Mouse (Mus musculus): ENCODE data around the gene Gm37240. TPM values are rescaled to one million over a fixed set of nuclear protein-coding genes. Genes with fewer than 3 reads are reported as not detected.

The Gm37240 gene
- polyA plus RNA-seq, 1 experiment from 2014 or later, result 18.1 TPM

GRCm38 (mm10) chr3:85757435-85757834, 129.9 kb downstream of the Gm37240 start:
- Histone ChIP-seq H3K27me3 (ENCODE audit: control insufficient read depth, insufficient read depth, low read length) (no peaks in the 10 kb centered on the region), H3K9ac (ENCODE audit: low read length) (no peak overlapping the region), H3K4me1 (replicated peaks; ENCODE audit: control insufficient read depth, insufficient read depth) (no peaks in the 10 kb centered on the region), H3K27ac (replicated peaks) (no peak overlapping the region), H3K9me3 (ENCODE audit: control insufficient read depth, low read length) (no peaks in the 10 kb centered on the region), H3K4me2 (replicated peaks; ENCODE audit: low read depth) (no peak overlapping the region), H3K4me3 (ENCODE audit: low read depth, low read length) (no peak overlapping the region), H3K36me3 (ENCODE audit: control insufficient read depth, insufficient read depth, low read length) (no peaks in the 10 kb centered on the region)
- DNase-seq (ENCODE audit: low spot score) (no peak), ATAC-seq (ENCODE audit: low FRiP score, low TSS enrichment) (no peak)
- WGBS, result 82% methylated on average over 4 of the region's 4 CpGs
- TF ChIP-seq EP300 (optimal IDR thresholded peaks at IDR 0.05), result no peak
- TF ChIP-seq CTCF (IDR thresholded peaks at IDR 0.05; ENCODE audit: low read depth), result no peak

DNA sequence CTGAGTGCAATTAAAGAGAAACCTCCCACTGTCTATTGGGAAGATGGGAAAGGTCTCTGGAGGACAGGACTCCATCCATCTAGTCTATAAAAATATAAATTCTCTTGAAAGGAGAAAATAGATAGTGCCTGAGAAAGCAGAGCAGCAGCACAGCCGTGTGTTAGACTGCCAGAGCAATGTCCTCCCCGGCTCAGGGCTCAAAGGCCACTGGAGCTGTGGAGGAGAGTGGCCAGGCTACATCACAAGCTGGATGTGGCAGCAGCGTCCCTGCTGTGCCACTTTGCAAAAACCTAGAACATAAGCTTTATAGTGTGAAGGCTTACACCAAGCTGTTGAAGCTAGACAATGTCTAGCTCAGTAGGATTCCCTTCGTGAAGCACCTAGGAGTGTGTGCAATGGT, 138.0 kb downstream of the Gm37240 start:
- ATAC-seq (ENCODE audit: low FRiP score, low TSS enrichment) (no peak), DNase-seq (ENCODE audit: low spot score) (no peak)
- TF ChIP-seq EP300 (optimal IDR thresholded peaks at IDR 0.05), result no peak
- TF ChIP-seq CTCF (IDR thresholded peaks at IDR 0.05; ENCODE audit: low read depth), result no peak
- WGBS, result 61% methylated on average over 4 of the region's 4 CpGs
- no peak overlapping the region for H3K4me2 ChIP-seq (replicated peaks; ENCODE audit: low read depth)
- H3K36me3 ChIP-seq (ENCODE audit: control insufficient read depth, insufficient read depth, low read length), result no peaks in the 10 kb centered on the region
- no peak overlapping the region for H3K4me3 ChIP-seq (ENCODE audit: low read depth, low read length)
- H3K9ac ChIP-seq (ENCODE audit: low read length), result no peak overlapping the region
- H3K27me3 ChIP-seq (ENCODE audit: control insufficient read depth, insufficient read depth, low read length), result no peaks in the 10 kb centered on the region
- H3K4me1 ChIP-seq (replicated peaks; ENCODE audit: control insufficient read depth, insufficient read depth), result no peaks in the 10 kb centered on the region
- no peaks in the 10 kb centered on the region for H3K9me3 ChIP-seq (ENCODE audit: control insufficient read depth, low read length)
- H3K27ac ChIP-seq (replicated peaks), result no peak overlapping the region

DNA sequence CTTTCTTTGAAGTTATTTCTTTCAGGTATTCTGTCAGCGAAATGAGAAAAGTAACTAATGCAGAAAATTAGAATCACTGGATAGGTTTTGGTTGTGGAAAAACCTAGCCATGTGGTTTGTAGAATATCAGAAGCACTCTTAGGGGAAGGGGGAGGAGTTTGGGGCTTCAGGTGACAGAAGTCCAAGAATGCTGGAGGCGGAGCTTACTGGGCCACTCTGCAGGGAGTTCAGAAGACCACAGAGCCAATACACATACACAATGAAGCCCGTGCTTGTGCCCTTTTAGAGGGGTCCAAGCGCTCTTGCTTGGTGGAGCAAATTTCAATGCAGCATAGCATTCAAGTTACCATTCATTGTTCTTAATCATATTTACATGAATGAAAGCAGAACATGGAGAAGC, 138.5 kb downstream of the Gm37240 start:
- no peak overlapping the region for H3K4me3 ChIP-seq (ENCODE audit: low read depth, low read length)
- ATAC-seq (ENCODE audit: low FRiP score, low TSS enrichment), result no peak
- H3K4me1 ChIP-seq (replicated peaks; ENCODE audit: control insufficient read depth, insufficient read depth), result no peaks in the 10 kb centered on the region
- peak; percentile 29 for DNase-seq (ENCODE audit: low spot score)
- no peak overlapping the region for H3K4me2 ChIP-seq (replicated peaks; ENCODE audit: low read depth)
- H3K27ac ChIP-seq (replicated peaks), result no peak overlapping the region
- no peaks in the 10 kb centered on the region for H3K9me3 ChIP-seq (ENCODE audit: control insufficient read depth, low read length)
- WGBS, result 38% methylated on average over 4 of the region's 4 CpGs
- H3K36me3 ChIP-seq (ENCODE audit: control insufficient read depth, insufficient read depth, low read length), result no peaks in the 10 kb centered on the region
- no peak overlapping the region for H3K9ac ChIP-seq (ENCODE audit: low read length)
- TF ChIP-seq EP300 (optimal IDR thresholded peaks at IDR 0.05), result no peak
- H3K27me3 ChIP-seq (ENCODE audit: control insufficient read depth, insufficient read depth, low read length), result no peaks in the 10 kb centered on the region

GRCm38 (mm10) chr3:85746116-85746515, 141.2 kb downstream of the Gm37240 start:
- H3K4me3 ChIP-seq (ENCODE audit: low read depth, low read length), result no peak overlapping the region
- H3K36me3 ChIP-seq (ENCODE audit: control insufficient read depth, insufficient read depth, low read length), result no peaks in the 10 kb centered on the region
- H3K27me3 ChIP-seq (ENCODE audit: control insufficient read depth, insufficient read depth, low read length), result no peaks in the 10 kb centered on the region
- 34% methylated on average over 4 of the region's 4 CpGs for WGBS
- no peaks in the 10 kb centered on the region for H3K9me3 ChIP-seq (ENCODE audit: control insufficient read depth, low read length)
- TF ChIP-seq EP300 (optimal IDR thresholded peaks at IDR 0.05) (no peak), CTCF (IDR thresholded peaks at IDR 0.05; ENCODE audit: low read depth) (no peak)
- no peak for ATAC-seq (ENCODE audit: low FRiP score, low TSS enrichment)
- H3K4me1 ChIP-seq (replicated peaks; ENCODE audit: control insufficient read depth, insufficient read depth), result no peaks in the 10 kb centered on the region
- no peak overlapping the region for H3K4me2 ChIP-seq (replicated peaks; ENCODE audit: low read depth)
- H3K27ac ChIP-seq (replicated peaks), result no peak overlapping the region
- H3K9ac ChIP-seq (ENCODE audit: low read length), result no peak overlapping the region
- peak; percentile 40 for DNase-seq (ENCODE audit: low spot score)

- 79% methylated on average over 3 of the region's 3 CpGs for WGBS
- TF ChIP-seq EP300 (optimal IDR thresholded peaks at IDR 0.05), result no peak
- no peak for TF ChIP-seq CTCF (IDR thresholded peaks at IDR 0.05; ENCODE audit: low read depth)
- no peak for DNase-seq (ENCODE audit: low spot score)
These were observed 145.6 kb downstream of the Gm37240 start for GRCm38 (mm10) chr3:85741767-85742166.

DNA sequence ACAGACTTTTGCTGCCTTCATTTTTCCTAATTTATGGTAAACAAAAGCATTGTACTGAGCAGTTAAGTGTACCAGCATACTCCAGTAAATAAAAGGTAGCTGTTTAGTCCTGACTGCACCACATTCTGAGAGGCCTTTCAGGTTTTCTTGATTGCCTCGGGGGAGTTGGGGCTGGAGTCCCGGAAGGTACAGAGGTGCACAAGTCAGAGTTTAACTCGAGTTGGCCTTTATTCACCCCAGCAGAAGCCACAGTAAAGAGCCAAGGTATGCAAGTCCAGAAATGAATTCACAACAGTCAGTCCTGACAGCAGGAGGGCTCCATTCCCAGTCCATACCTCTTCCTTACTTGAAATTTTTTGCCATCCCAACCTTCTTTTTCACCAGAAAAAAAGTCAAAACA, 148.7 kb downstream of the Gm37240 start:
- Histone ChIP-seq H3K4me3 (ENCODE audit: low read depth, low read length) (no peak overlapping the region), H3K27me3 (ENCODE audit: control insufficient read depth, insufficient read depth, low read length) (no peaks in the 10 kb centered on the region), H3K4me2 (replicated peaks; ENCODE audit: low read depth) (no peak overlapping the region), H3K9ac (ENCODE audit: low read length) (no peak overlapping the region), H3K9me3 (ENCODE audit: control insufficient read depth, low read length) (no peaks in the 10 kb centered on the region), H3K27ac (replicated peaks) (no peak overlapping the region; the same call in 1 of the 2 replicates), H3K4me1 (replicated peaks; ENCODE audit: control insufficient read depth, insufficient read depth) (no peaks in the 10 kb centered on the region), H3K36me3 (ENCODE audit: control insufficient read depth, insufficient read depth, low read length) (no peaks in the 10 kb centered on the region)
- TF ChIP-seq CTCF (IDR thresholded peaks at IDR 0.05; ENCODE audit: low read depth), result no peak
- no peak for TF ChIP-seq EP300 (optimal IDR thresholded peaks at IDR 0.05)
- 55% methylated on average over 3 of the region's 3 CpGs for WGBS
- ATAC-seq (ENCODE audit: low FRiP score, low TSS enrichment) (no peak), DNase-seq (ENCODE audit: low spot score) (no peak)

More at GRCm38 (mm10) chr3:85741767-85742166, 145.6 kb downstream of the Gm37240 start:
- Histone ChIP-seq H3K4me3 (ENCODE audit: low read depth, low read length) (no peak overlapping the region), H3K4me1 (replicated peaks; ENCODE audit: control insufficient read depth, insufficient read depth) (no peaks in the 10 kb centered on the region), H3K27ac (replicated peaks) (no peak overlapping the region), H3K9ac (ENCODE audit: low read length) (no peak overlapping the region), H3K27me3 (ENCODE audit: control insufficient read depth, insufficient read depth, low read length) (no peaks in the 10 kb centered on the region), H3K4me2 (replicated peaks; ENCODE audit: low read depth) (no peak overlapping the region), H3K9me3 (ENCODE audit: control insufficient read depth, low read length) (no peaks in the 10 kb centered on the region), H3K36me3 (ENCODE audit: control insufficient read depth, insufficient read depth, low read length) (no peaks in the 10 kb centered on the region)
- ATAC-seq (ENCODE audit: low FRiP score, low TSS enrichment), result no peak
